ENCODE assay signal across 8 mouse cellular contexts in genomic region chr14:54912886-54913285, GRCm38 (mm10). TPM values are rescaled to one million over a fixed set of nuclear protein-coding genes. Genes with fewer than 3 reads are reported as not detected.
A peak's percentile ranks its signal among the peaks of the same experiment; 100 is the strongest.
DNase-seq lines count a peak whose midpoint lies in the region; ATAC-seq and TF ChIP-seq lines count a peak whose summit lies in the region.

Gene Slc22a17 (minus strand): TSS chr14:54913132.

- H3K27me3 ChIP-seq in hindbrain, embryonic 16.5 days (replicated peaks; ENCODE audit: control insufficient read depth, insufficient read depth, low read length) = no peaks in the 10 kb centered on the region
- no peaks in the 10 kb centered on the region for H3K27me3 ChIP-seq in lung, postnatal 0 days (replicated peaks; ENCODE audit: insufficient read depth, low read length)

- H3K4me3 ChIP-seq in gastrocnemius, adult 2 months = peak within 1 kb of the TSS; percentile 90
- peak within 1 kb of the TSS; percentile 94 for H3K4me3 ChIP-seq in hindbrain, embryonic 16.5 days (ENCODE audit: low read length)
- peak within 1 kb of the TSS; percentile 80 for H3K4me3 ChIP-seq in lung, postnatal 0 days (ENCODE audit: low read depth, low read length)

- peaks cover 25% of the 10 kb centered on the region for H3K4me1 ChIP-seq in hindbrain, embryonic 16.5 days (ENCODE audit: control insufficient read depth, insufficient read depth, low read depth, low read length)
- H3K4me1 ChIP-seq in lung, postnatal 0 days (ENCODE audit: insufficient read depth, low read depth, low read length) = no peaks in the 10 kb centered on the region; the same call in 1 of the 2 replicates

- H3K9ac ChIP-seq in hindbrain, embryonic 16.5 days (ENCODE audit: low read depth, low read length) = peak within 1 kb of the TSS; percentile 99
- peak within 1 kb of the TSS; percentile 59 for H3K9ac ChIP-seq in lung, postnatal 0 days (replicated peaks; ENCODE audit: low read depth)

- intact Hi-C loops in gastrocnemius, adult 2 months (cut with DNase I) = no loop called here

- no peak for TF ChIP-seq EP300 in lung, postnatal 0 days (IDR thresholded peaks at IDR 0.05)

- peak; percentile 83 for DNase-seq in adrenal gland, adult 2 months
- peak; percentile 69 to 81 for DNase-seq in cerebellum, postnatal 4 days (ENCODE audit: low spot score in 2 of 2)
- DNase-seq in gastrocnemius, adult 2 months = peak; percentile 75
- DNase-seq in layer of hippocampus, postnatal 25 days (ENCODE audit: extremely low spot score in 1 of 2, low spot score in 1 of 2) = peak; percentile 76 to 83
- DNase-seq in lung, postnatal 0 days (ENCODE audit: low spot score) = peak; percentile 78
- peak; percentile 75 for DNase-seq in ovary, postnatal 36 days (ENCODE audit: low spot score)
- DNase-seq in yolk sac, embryonic 10.5 days (ENCODE audit: low spot score) = peak; percentile 79

- peak within 1 kb of the TSS; percentile 88 for H3K4me2 ChIP-seq in hindbrain, embryonic 16.5 days (ENCODE audit: low read length)
- H3K4me2 ChIP-seq in lung, postnatal 0 days (replicated peaks; ENCODE audit: low read depth, low read length) = peak within 1 kb of the TSS; percentile 100

- WGBS in hindbrain, embryonic 16.5 days = 0% methylated on average over 28 of the region's 28 CpGs
- WGBS in lung, postnatal 0 days = 0% methylated on average over 25 of the region's 28 CpGs

- peaks cover 26% of the 10 kb centered on the region for H3K36me3 ChIP-seq in hindbrain, embryonic 16.5 days (ENCODE audit: control insufficient read depth, insufficient read depth, low read length)
- H3K36me3 ChIP-seq in lung, postnatal 0 days (ENCODE audit: insufficient read depth, low read length) = no peaks in the 10 kb centered on the region; the same call in 1 of the 2 replicates

- H3K27ac ChIP-seq in gastrocnemius, adult 2 months = peak within 1 kb of the TSS; percentile 86
- H3K27ac ChIP-seq in hindbrain, embryonic 16.5 days (ENCODE audit: low read depth, low read length) = peak within 1 kb of the TSS; percentile 95
- H3K27ac ChIP-seq in lung, postnatal 0 days (ENCODE audit: low read length) = no peak within 1 kb of the TSS

- TF ChIP-seq CTCF in gastrocnemius, adult 2 months (IDR thresholded peaks at IDR 0.05) = no peak
- TF ChIP-seq CTCF in lung, postnatal 0 days (IDR thresholded peaks at IDR 0.05) = peak; percentile 10; the same call in 1 of the 2 replicates

- ATAC-seq in hindbrain, embryonic 16.5 days = peak; percentile 97
- peak; percentile 87 for ATAC-seq in lung, postnatal 0 days

- no peaks in the 10 kb centered on the region for H3K9me3 ChIP-seq in hindbrain, embryonic 16.5 days (ENCODE audit: control insufficient read depth, low read length)
- H3K9me3 ChIP-seq in lung, postnatal 0 days (ENCODE audit: low read length) = no peaks in the 10 kb centered on the region

RNA-seq across cellular contexts. Expression of gene Slc22a17, which starts in this region (rescaled TPM):
- total RNA-seq in adrenal gland, adult 2 months (2021) = 10 to 100 TPM; 24.9 to 45.1 TPM
- 191 and 246 TPM in 2 replicates for polyA plus RNA-seq in adrenal gland, adult 2 months (2012; rRNA removed)
- total RNA-seq in gastrocnemius, adult 2 months (2021) = 1 to 10 TPM; 1.0 to 1.4 TPM
- polyA plus RNA-seq in hindbrain, embryonic 16.5 days (2015; fragmentation: Nextera tagmentation; extraction: Ambion mirVana) = 254 and 275 TPM in 2 replicates
- 100 to 1,000 TPM; 715 to 737 TPM for total RNA-seq in layer of hippocampus, postnatal 25 days (2021)
- 13.6 and 13.8 TPM in 2 replicates for polyA plus RNA-seq in lung, postnatal 0 days (2015; fragmentation: Nextera tagmentation; extraction: Ambion mirVana)

Comparison
In these comparisons a context has a peak if more than half of its experiments do, and no peak if none do; other contexts are left out.
1. RNA of gene Slc22a17 (total RNA-seq): 715 to 737 TPM in layer of hippocampus, postnatal 25 days; 24.9 to 45.1 TPM in adrenal gland, adult 2 months and 1.0 to 1.4 TPM in gastrocnemius, adult 2 months; every median in the first group is over 10 times any median in the second.
2. RNA of gene Slc22a17 (polyA plus RNA-seq): 254 to 275 TPM in hindbrain, embryonic 16.5 days and 191 to 246 TPM in adrenal gland, adult 2 months; 13.6 to 13.8 TPM in lung, postnatal 0 days; every median in the first group is over 10 times any median in the second.
3. Peak in every context shown above with its lines, with median percentiles within 50 percentile points of each other: DNase-seq and H3K4me3 ChIP-seq.